Mouse (Mus musculus) left cerebral cortex, adult 8-10 months (tissue): Measurements from ENCODE around the gene Arhgef2. TPM values are rescaled to one million over a fixed set of nuclear protein-coding genes. Genes with fewer than 3 reads are reported as not detected.

Source experiments
- DNase-seq, 2 experiments: peaks; one replicate each; pipeline ENCODE4 v3.0.0; 2022; ENCODE audit warnings: low spot score in 2 of 2
- total RNA-seq, 4 experiments: library from RNA; stranded (reverse); gene quantifications; 2 replicates each; pipeline ENCODE4 v1.2.4; 2022

Arhgef2 gene
- total RNA-seq, 4 experiments from 2014 or later: 228 to 247 (median 232) TPM

DNA sequence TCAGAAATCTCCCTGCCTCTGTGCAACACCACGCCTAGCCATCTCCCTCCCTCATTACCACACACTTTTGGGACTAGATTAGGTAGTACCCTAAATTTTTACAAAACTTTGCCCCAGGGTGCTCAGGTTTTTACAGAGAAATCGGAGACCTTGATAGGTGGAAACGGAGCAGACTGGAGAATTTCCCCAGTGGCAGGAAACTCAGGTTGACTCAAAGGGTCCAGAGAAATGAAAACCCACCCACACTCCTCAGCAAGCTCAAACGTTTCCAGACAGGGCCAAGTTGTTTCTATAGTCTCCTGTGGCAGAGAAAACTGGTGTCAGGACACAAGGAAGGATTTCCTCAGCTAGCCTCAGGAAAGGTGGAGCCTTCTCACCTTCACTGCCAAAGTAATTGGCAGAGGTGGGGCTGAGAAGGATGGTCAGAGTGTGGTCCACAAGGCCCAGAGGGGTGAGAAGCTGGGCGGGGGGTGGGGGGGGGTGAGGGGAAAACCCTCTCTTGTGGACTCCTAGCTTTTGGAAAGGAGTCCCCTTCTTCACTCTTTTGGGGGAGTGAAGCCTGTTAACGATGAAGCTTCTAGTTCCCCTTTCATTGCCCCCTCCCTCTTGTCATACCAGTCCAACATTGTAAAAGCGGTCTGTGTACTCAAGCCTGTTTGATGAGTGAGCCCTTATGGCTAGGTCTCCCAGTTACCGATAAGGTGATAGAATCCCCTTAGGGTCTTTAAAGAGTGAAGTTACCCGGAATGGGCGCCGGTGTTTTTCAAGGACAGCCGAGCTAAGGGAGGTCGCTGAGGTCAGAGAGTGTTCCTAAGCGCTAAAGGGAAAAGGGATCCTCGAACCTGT is 14.6 kb downstream of the Arhgef2 start:
- DNase-seq: no peak

DNA sequence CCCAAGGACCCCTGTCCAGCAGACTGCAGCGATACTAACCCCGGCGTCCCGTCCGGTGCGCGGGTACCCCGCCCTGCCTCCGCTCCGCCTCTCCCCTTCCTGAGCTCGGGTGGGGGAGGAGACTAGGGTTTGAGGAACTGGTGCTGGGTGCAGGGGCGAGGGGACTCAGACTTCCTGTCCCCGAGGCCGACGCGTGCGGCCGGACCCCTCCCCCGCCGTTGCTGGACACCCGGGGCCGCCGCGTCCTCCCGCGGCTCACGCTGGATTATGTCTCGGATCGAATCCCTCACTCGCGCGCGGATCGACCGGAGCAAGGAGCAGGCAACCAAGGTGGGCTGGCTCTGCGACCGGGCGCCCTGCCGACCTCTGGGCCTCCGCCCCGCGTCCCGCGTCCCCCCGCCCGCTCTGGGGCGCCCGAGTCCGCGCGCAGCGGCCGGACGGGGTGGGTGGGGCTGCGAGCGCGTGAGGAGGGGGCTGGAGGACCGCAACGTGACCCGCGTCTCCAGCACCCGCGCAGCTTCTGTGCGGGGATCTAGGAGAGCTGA is 15.3 kb downstream of the Arhgef2 start:
- no peak for DNase-seq

DNA sequence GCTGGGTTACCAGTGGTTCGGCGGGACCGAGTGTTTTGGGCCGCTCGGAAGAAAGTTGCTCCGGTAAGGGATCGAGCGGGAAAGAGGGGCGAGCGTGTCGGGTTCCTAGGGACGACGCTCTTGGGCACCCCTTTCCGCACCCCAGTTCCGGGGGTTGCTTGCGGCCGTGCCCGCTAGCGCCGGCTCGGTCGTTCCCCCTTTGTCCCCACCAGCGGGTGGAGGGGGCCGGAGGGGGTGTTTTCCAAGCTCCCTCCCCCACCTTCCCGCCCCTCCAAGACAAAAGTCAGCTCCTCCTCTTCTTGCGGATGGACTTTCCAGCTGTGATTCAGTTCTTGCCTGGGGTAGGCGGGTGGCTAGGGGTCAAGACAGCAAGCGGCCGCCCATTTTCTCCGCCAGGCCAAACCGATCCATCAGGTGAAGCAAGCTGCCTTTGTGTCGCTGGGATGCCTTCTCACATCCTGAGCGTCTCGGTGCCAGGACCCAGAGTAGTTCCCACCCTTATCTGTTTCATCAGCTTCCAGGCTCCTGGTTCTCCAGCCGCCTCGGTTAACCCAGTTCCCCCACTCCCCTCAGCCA is 15.9 kb downstream of the Arhgef2 start:
- DNase-seq: no peak

- no peak for DNase-seq
Measured at GRCm38 (mm10) chr3:88622113-88622940, 16.6 kb downstream of the Arhgef2 start.

DNA sequence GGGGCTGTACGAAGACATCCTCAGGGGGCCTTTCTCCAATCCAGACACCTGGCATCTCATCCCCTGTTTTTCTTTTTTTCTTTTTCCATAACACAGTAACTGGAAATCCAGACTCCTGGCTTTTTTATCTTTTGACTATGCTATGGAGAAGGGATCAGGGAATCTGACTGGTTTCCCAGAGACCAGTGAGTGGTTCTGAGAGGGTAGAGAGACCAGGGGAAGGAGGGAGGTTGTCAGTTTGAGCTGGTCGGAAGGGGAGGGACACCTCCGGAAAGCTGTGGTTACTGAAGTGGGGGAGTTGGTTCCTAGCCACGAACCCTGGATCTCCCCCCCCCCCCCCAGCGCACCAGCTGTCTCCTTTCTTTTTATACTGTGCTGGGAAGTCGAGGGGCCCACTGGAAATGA is 17.2 kb downstream of the Arhgef2 start:
- no peak for DNase-seq

DNA sequence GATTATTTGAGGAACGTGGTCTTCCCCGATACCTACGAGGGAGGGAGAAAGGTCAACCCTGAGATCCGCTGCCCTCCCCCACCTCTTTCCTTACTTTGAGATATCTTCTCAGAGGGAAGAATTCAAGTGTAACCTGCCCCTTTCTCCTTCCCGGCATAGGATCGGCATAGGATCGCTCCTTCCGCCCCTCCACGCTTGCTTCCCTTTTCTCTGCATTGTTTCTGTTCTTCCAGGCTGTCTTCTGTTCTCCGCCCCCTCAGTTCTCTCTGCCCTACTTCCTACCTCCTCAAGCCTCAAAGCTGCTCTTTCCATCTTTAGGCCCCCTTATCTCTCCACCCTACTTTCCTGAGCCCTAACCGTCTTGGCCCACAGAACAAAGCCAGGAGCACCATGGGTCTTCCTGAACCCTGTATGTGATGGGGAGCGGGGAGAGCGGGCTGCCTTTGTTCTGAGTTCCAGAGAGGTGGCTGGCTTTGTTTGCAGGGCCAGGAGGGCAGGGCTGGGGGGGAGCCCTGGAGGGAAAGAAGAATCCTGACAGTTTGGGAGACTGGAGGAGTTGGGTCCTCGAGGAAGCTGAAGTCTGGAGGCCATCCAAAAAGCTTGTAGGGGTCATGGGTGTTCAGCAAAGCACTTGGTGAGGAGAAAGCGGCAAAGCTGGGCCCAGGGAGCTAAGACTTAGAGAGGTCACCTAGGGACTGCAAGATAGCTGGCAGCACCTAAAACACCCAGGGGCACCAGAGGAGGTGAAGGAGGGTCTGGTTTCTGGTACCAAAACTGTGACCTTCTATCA is 17.8 kb downstream of the Arhgef2 start:
- no peak for DNase-seq

- DNase-seq: no peak
Measured at GRCm38 (mm10) chr3:88624324-88624723, 18.6 kb downstream of the Arhgef2 start.

GRCm38 (mm10) chr3:88624951-88625350 is 19.2 kb downstream of the Arhgef2 start:
- no peak for DNase-seq

DNA sequence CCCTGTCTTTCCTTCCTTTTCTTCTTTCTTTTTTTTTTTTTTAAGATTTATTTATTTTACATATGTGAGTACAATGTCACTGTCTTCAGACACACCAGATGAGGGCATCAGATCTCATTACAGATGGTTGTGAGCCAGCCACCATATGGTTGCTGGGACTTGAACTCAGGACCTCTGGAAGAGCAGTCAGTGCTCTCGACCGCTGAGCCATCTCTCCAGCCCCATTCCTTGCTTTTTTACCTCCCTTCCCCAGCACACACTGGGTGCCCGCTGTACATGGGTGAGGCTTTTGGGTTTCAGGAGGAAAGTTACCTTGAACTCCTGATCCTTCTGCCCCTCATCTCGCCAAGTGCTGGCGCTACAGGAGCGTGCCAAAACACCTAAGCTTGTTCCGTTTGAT is 19.8 kb downstream of the Arhgef2 start:
- no peak for DNase-seq

DNA sequence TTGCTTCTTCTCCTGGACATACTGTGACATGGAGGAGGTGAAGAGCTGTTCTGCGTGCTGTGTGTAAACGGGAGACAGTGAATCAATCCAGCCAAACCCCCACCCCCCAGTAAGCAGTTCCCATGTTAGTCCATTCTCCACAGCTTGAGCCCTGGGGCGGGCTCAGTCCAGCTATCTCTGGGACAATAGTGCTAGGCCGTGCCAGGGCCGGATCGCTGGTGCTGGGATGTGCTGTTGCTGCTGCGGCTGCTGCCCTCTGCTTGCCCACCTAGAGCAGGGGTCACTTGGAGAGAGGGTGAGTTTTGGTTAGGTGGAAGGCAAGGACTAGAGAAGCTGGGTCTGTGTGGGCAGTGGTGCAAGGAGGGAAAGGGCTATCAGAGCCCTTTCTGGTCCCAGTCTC is 20.6 kb downstream of the Arhgef2 start:
- DNase-seq: no peak

- no peak for DNase-seq
Measured at GRCm38 (mm10) chr3:88627114-88627513, 21.3 kb downstream of the Arhgef2 start.

- no peak for DNase-seq
Measured at GRCm38 (mm10) chr3:88627535-88627934, 21.8 kb downstream of the Arhgef2 start.

- DNase-seq: no peak
Measured at GRCm38 (mm10) chr3:88628766-88629165, 23.0 kb downstream of the Arhgef2 start.

- peak; percentile 64 to 90 for DNase-seq
Measured at GRCm38 (mm10) chr3:88629244-88629643, 23.5 kb downstream of the Arhgef2 start.

GRCm38 (mm10) chr3:88630018-88630417 is 24.3 kb downstream of the Arhgef2 start:
- no peak for DNase-seq

GRCm38 (mm10) chr3:88630849-88631341 is 25.1 kb downstream of the Arhgef2 start:
- peak in 1 of 2 experiments; percentile 75 for DNase-seq

- no peak for DNase-seq
Measured at GRCm38 (mm10) chr3:88631921-88632587, 26.3 kb downstream of the Arhgef2 start.

GRCm38 (mm10) chr3:88633056-88633455 is 27.3 kb downstream of the Arhgef2 start:
- no peak for DNase-seq

DNA sequence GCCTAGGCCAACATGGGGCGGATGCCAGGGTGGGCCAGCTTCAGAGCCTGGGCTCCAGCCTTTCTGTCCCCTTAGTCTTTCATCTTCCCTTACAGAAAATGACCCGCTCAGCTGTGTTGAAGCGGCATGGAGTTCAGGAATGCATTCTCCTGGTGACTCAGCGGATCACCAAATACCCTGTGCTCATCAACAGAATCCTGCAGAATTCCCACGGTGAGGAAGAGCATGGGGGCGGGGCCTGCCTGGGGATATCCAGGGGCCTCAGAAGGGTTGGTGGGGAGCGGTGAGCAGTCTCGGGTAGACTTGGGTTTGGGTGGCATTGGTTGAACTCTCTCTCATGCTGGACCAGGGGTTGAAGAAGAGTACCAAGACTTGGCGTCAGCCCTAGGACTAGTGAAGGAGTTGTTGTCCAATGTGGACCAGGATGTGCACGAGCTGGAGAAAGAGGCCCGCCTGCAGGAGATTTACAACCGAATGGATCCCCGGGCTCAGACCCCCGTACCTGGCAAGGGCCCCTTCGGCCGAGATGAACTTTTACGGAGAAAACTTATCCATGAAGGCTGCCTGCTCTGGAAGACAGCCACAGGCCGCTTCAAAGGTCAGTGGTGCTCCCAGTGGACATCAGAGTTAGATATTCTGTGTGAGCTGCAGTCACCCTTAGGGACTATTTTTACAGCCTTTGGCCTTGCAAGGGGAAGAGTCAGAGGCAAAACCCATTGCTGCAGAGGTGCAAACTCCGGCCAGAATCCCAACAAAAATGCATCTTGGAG is 29.9 kb downstream of the Arhgef2 start:
- DNase-seq: no peak
